Mouse (Mus musculus) right cerebral cortex, adult 2 months (tissue): ENCODE measurements around the gene Celsr1.
A peak's percentile ranks its signal among the peaks of the same experiment; 100 is the strongest.

ENCODE experiments used
- DNase-seq, 2 experiments: peaks; one replicate each; pipeline ENCODE4 v3.0.0; 2021 to 2022; ENCODE audit warnings: low spot score in 2 of 2

Celsr1 gene

GRCm38 (mm10) chr15:85994906-85995608, 38.5 kb downstream of the Celsr1 start:
- no peak for DNase-seq

- DNase-seq = peak in 1 of 2 experiments; percentile 47
Observed at GRCm38 (mm10) chr15:85993931-85994583, 39.5 kb downstream of the Celsr1 start.

GRCm38 (mm10) chr15:85993386-85993785, 40.2 kb downstream of the Celsr1 start:
- DNase-seq = no peak

- DNase-seq = no peak
Observed at GRCm38 (mm10) chr15:85992125-85992495, 41.5 kb downstream of the Celsr1 start.

GRCm38 (mm10) chr15:85991453-85992124, 42.0 kb downstream of the Celsr1 start:
- DNase-seq = no peak

- DNase-seq = no peak
Observed at GRCm38 (mm10) chr15:85990696-85991443, 42.7 kb downstream of the Celsr1 start.

- DNase-seq = no peak
Observed at GRCm38 (mm10) chr15:85987896-85988295, 45.7 kb downstream of the Celsr1 start.

- DNase-seq = no peak
Observed at GRCm38 (mm10) chr15:85986170-85986569, 47.4 kb downstream of the Celsr1 start.

GRCm38 (mm10) chr15:85985601-85986000, 48.0 kb downstream of the Celsr1 start:
- DNase-seq = no peak

- DNase-seq = no peak
Observed at GRCm38 (mm10) chr15:85983131-85983530, 50.4 kb downstream of the Celsr1 start.

- DNase-seq = no peak
Observed at GRCm38 (mm10) chr15:85982416-85982775, 51.2 kb downstream of the Celsr1 start.

- no peak for DNase-seq
Observed at GRCm38 (mm10) chr15:85981768-85982415, 51.7 kb downstream of the Celsr1 start.

GRCm38 (mm10) chr15:85977086-85977485, 56.5 kb downstream of the Celsr1 start:
- no peak for DNase-seq

- DNase-seq = no peak
Observed at GRCm38 (mm10) chr15:85975746-85976145, 57.8 kb downstream of the Celsr1 start.

- DNase-seq = no peak
Observed at GRCm38 (mm10) chr15:85971596-85971995, 62.0 kb downstream of the Celsr1 start.

- DNase-seq = no peak
Observed at GRCm38 (mm10) chr15:85970441-85970840, 63.1 kb downstream of the Celsr1 start.

GRCm38 (mm10) chr15:85969707-85970153, 63.8 kb downstream of the Celsr1 start:
- no peak for DNase-seq

- no peak for DNase-seq
Observed at GRCm38 (mm10) chr15:85969291-85969690, 64.3 kb downstream of the Celsr1 start.

GRCm38 (mm10) chr15:85966032-85966431, 67.5 kb downstream of the Celsr1 start:
- no peak for DNase-seq

GRCm38 (mm10) chr15:85963279-85963840, 70.2 kb downstream of the Celsr1 start:
- DNase-seq = no peak

- no peak for DNase-seq
Observed at GRCm38 (mm10) chr15:85962691-85963090, 70.9 kb downstream of the Celsr1 start.
